Mouse (Mus musculus): ENCODE measurements at regions not wholly inside any gene's neighbourhood (a gene's known extent, or its start where the extent isn't known, plus 50 kb on each side); places are given as distances from the start of the nearest gene placed in this dataset.

- DNase-seq (ENCODE audit: low spot score) = no peak
Observed at GRCm38 (mm10) chr2:72753788-72754713, 226.2 kb downstream of the Sp3 start.

GRCm38 (mm10) chr2:72763454-72763853, 216.8 kb downstream of the Sp3 start:
- no peak for DNase-seq (ENCODE audit: low spot score)

DNA sequence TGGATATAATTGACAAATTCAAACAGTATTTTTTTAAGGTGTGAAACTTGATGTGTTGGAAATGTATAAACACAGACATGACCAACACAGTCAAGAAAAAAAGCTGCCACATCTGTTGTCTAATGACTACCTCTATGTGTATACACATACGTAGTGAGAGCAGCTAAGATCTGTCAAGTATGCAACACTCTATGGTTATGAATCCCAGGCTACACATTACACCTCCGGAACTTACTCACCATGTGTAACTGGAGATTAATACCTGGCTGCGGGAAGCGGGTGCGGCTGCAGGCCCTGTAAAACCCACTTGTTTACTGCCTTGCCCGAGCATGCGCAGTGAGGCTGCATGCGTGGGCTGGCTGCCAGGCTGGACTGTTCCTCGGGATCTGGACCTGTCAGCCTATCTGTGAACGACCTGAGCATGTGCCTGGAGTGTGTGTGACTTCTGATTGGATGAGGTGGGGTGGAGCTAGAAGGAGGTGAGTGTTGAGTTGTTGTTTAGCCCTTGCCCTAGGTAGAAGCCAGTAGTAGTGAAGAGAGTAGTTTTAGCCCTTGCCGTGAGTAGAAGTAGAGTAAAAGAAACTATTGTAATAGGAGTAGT, 211.1 kb downstream of the Sp3 start:
- no peak for DNase-seq (ENCODE audit: low spot score)

- DNase-seq (ENCODE audit: low spot score) = no peak
Observed at GRCm38 (mm10) chr2:72773401-72773800, 206.8 kb downstream of the Sp3 start.

GRCm38 (mm10) chr2:72777330-72777729, 202.9 kb downstream of the Sp3 start:
- DNase-seq (ENCODE audit: low spot score) = no peak

DNA sequence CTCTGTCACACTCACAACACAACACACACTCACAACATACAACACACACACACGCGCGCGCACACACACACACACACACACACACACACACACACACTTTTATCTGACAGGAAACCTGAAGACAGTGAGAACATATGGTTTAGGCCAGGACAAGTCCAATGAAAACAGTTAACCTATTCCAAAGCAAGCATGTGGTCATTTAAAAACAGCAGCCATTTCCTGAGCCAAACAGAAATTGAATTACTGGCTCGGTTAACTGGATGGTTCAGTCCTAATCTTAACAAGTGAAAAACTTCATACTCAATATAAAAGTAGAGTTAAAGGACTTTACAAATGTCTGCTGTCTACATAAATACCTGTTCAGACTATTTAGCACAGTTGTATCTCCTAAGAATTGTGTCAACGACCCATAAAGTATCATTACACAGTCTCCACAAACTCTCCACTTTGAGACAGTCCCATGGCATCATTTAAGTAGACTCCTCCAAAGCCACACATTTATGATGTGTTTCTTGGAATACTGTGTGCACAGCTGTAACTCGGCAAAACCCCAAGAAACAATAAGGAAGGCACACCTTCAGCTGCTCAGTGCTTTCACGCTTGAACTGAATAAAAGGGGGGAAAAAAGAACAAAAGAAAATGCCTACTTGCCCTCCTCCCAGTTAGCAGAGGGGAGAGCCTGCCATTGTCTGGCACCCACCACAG, 202.3 kb downstream of the Sp3 start:
- DNase-seq (ENCODE audit: low spot score) = no peak

DNA sequence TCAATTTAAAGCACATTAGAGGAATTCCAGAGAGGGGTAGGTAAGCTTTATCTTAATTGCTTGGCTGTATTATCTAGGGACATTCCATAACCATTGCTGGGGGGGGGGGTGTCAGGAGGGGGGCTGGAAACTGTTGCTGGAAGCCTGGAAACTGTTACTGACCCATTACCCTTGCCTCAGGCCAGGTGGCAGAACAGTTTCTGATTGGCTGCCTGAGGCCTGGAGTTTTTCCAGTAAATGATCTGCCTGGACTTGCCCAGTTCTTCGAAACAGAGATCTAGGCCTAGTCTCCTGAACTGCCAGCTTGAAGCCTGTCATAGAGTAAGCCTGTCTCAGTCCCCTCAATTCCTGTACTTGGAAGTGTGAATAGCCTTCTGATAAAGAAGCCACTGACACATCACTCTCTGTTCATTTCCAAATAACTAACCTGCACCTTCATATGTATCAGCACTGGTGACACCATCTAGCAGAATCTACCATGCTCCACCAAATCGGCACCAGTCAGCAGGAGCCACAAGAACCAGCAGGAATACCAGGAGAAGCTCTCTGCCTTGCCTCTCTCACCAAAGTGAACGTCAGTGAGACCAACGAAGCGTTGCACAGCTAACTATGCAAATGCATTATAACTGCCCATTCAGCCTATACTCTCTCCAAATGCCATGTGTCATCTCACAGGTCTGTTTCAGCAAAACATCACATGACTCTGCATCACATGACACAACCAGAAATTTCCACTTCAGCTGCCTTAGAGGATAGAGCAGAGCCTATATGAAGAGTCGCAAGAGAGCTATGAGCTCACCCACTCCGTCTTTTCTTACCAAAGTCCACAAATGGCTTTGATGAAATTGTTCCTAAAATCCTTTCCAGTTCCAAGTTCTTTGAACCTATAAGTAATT, 200.7 kb downstream of the Sp3 start:
- DNase-seq (ENCODE audit: low spot score) = no peak

DNA sequence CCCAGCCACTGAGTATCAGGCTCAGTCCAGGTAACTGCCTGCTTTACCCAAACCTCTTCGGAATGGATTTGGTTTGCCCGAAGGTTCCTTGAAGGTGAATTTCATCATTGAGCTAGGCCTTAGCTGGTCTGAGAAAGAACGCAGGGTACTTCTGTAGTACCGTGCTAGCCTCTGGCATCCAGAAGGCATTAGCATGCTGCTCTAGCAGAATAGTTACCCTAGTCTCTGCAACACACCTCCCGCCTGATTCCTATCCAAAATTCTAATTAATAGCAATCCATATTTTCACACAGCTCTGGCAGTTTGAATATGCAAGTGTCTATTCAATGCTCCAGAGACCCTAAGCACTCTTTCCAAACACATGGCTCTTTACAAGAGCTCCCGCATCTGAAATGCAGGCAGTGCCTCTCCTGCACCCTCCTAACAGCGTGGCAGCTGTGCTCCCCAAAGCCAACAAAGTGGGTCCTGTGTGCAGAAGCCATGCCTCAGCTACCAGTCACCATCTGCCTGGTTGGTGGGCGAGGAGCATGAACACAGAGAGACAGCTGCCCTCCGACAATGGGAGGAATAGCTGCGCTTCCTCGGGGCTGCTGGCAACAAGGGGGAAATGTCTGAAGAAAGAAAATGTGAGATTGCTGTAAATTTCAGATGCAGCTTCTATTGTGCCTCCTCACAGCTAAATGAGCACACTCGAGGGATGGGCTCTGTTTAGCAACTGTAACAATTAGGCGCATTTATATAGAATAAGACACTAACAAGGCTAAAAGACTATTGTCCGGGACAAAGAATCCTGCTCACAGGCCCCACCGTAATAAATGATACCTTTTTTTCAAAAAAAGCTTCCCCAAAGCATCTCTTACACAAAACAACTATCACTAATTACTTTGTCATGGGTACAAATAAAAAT, 198.6 kb downstream of the Sp3 start:
- no peak for DNase-seq (ENCODE audit: low spot score)

DNA sequence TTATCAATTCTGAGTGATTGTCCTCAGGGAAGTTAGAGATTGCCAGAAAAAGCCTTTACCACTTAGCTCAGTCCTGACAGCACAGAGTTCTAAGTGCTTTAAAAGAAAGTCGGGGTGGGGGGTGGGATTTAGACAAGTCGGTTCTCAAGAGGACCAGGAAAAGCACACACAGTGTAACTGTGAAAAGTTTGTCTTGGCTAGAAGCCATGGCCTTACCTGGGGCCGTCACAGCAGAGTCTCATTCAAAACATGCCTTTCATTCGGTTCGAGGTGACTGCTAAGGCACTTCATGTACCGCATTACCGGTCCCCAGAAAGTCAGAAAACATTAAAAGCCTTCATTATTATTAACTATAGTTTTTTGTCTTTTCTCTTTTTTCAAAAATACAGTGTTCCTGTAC, 197.9 kb downstream of the Sp3 start:
- DNase-seq (ENCODE audit: low spot score) = no peak

- no peak for DNase-seq (ENCODE audit: low spot score)
Observed at GRCm38 (mm10) chr2:72785365-72786043, 194.7 kb downstream of the Sp3 start.

DNA sequence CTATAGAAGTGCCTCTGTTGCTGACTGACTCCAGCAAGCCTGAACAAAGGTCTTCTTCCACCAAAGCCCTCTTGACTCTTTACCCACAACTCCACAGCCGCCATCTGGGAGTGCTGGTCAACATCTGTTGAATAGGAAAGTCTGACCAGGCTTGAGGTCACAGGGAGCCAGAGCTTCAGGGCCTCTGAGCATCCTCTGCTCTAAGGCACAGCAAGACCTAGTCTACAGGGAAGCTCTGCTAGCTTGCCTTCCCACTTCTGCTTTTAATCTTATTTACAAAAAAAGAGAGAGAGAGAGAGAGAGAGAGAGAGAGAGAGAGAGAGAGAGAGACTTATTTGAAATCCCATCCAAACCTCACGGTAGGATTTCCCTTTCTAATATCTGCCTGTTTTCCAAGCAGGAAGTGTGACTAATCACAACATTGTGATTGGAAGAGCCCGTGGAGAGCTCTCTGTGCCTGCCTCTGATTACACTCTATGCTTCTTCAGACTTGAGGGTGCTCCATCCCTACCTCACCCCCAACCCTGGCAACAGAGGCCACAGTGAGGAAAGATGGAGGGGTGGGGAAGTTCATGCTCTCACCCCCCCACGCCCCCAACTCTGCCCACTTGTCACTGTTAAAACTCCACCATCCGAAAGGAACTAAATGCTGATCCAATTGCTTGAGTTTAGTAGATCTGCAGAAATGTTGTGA, 194.1 kb downstream of the Sp3 start:
- DNase-seq (ENCODE audit: low spot score) = no peak

GRCm38 (mm10) chr2:72787616-72788015, 192.6 kb downstream of the Sp3 start:
- no peak for DNase-seq (ENCODE audit: low spot score)

DNA sequence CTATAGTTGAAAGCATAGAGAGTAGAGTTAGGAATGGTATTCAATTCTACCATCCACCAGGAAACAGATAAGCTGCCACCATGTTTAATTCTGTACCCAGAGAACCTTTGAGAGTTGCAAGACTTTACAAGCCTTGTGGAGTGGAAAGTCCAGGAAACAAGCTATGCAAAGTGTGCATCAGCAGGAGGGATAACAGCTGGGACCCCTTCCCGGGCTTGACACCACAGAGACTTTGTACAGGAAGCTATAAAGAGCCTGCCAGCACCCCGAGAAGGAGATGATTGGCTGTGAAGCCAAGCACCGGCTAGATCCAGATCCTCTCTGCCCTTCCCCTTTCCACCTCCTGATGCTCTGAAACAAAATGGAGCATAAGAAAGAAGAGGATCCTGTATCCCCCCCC, 188.8 kb downstream of the Sp3 start:
- DNase-seq (ENCODE audit: low spot score) = no peak

DNA sequence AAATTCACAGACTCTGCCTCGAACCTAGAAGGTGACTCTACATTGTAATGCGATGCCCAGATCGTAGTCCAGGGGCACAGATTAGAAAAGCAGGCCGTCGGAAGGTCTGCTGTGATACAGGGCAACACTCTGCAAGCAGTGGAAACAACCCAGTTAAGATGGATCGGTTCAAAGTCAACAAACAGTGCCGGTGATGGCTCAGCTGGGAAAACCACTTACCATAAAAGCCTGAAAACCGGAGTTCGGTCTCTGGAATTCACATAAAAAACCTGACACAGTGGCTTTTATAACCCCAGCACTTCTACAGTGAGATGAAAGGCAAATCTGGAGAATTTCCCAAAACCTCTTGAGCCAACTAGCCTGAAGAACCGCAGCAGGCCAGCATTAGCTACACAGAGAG, 186.8 kb downstream of the Sp3 start:
- no peak for DNase-seq (ENCODE audit: low spot score)

DNA sequence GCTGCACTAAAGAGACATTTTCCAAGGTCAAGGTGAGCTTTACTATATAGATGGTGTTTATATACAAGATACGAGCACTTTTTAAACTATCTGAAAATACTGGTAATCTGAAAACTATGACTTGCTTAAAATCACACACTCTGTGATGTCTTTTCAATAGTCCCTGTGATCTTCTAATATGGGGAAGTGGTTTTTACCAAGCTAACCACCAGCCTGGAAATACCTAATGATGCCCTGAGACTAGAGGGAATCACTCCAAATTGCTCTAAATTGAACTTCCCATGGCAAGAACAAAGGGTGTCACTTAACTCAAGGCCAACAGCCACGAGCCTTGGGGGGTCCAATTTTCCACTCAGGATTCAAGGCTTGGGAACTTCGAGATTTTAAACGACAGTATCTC, 185.7 kb downstream of the Sp3 start:
- no peak for DNase-seq (ENCODE audit: low spot score)

- no peak for DNase-seq (ENCODE audit: low spot score)
Observed at GRCm38 (mm10) chr2:72797002-72797718, 183.1 kb downstream of the Sp3 start.

DNA sequence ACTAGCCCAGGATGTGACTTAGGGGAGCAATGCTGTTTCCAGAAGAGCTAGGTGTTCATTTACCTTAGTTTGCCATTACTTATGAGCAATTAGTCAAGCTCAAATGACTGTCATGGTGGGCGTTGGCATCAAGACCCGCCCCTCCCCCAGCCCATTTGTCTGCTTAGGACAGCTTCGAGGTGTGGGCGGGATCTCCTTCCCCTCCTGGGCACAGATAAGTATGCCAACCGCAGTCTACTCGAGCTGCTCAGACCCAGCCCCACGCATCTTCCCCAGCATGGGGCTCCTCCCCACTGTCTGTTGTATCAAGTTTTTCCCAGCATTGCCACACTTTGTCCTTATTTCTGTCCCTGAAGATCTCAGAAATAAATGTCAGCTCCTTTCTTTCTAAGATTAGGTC, 179.6 kb downstream of the Sp3 start:
- DNase-seq (ENCODE audit: low spot score) = no peak

- no peak for DNase-seq (ENCODE audit: low spot score)
Observed at GRCm38 (mm10) chr2:72813282-72813974, 166.8 kb downstream of the Sp3 start.
